Mouse (Mus musculus) E14TG2a.4 (cell line): Measurements from ENCODE around the gene Fam189a1.

Source experiments
- CTCF ChIP-seq: conservative IDR thresholded peaks from 2 replicates; pipeline ENCODE4 v1.5.1; 2014; ENCODE audit warnings: low read length
- NANOG ChIP-seq: IDR thresholded peaks from 2 replicates; pipeline ENCODE4 v1.6.1; 2014; ENCODE audit warnings: borderline replicate concordance, low read length, mixed read lengths
- POU5F1 ChIP-seq: IDR thresholded peaks from 2 replicates; pipeline ENCODE4 v1.6.1; 2014; ENCODE audit warnings: low read length, borderline replicate concordance

- TF ChIP-seq CTCF (no peak), POU5F1 (no peak), NANOG (no peak)
These were observed 283.6 kb downstream of the Fam189a1 start, which contains the start of gene Nsmce3 for GRCm38 (mm10) chr7:64872743-64873241.
